Mouse (Mus musculus): ENCODE results near the gene Exoc5. TPM values are rescaled to one million over a fixed set of nuclear protein-coding genes. Genes with fewer than 3 reads are reported as not detected.

Exoc5 gene
- polyA plus RNA-seq, 1 experiment from 2014 or later: 47.0 TPM

- H3K4me1 ChIP-seq (replicated peaks; ENCODE audit: control insufficient read depth, insufficient read depth, low read length): no peaks in the 10 kb centered on the region; the same call in 1 of the 2 replicates
- H3K4me2 ChIP-seq (ENCODE audit: low read length): no peak overlapping the region
- no peak overlapping the region for H3K4me3 ChIP-seq (ENCODE audit: low read depth, low read length)
- H3K27me3 ChIP-seq (replicated peaks; ENCODE audit: control insufficient read depth, insufficient read depth, low read length): no peaks in the 10 kb centered on the region
- no peak overlapping the region for H3K9ac ChIP-seq (ENCODE audit: low read length)
- no peaks in the 10 kb centered on the region for H3K9me3 ChIP-seq (ENCODE audit: control insufficient read depth, low read length)
- peaks cover 19% of the 10 kb centered on the region for H3K36me3 ChIP-seq (ENCODE audit: control insufficient read depth, insufficient read depth, low read length)
- DNase-seq (ENCODE audit: low spot score): no peak
- H3K27ac ChIP-seq (ENCODE audit: low read depth): no peak overlapping the region
- ATAC-seq (replicated peaks; ENCODE audit: low FRiP score, low TSS enrichment, low read depth): no peak
- 75% methylated on average over 2 of the region's 2 CpGs for WGBS
These were observed 7.9 kb upstream of the Exoc5 start for GRCm38 (mm10) chr14:49074361-49074760.

DNA sequence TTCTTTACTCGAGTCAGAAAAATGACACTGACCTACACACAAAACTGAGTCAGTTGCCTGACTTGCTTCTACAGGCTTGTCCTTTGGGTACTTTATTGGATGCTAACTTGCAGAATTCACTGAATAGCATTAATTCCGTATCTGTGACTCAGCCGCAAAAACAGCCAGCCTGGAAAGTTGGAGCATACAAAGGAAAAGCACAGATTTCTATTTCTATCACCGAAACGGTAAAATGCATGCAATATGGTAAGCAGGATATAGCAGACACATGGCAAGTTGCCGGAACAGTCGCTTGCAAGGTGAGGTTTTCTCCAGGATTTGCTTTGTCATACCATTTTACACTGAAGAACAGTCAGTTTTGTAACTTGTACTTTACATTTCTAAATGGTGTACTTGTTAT is 7.4 kb upstream of the Exoc5 start:
- no peak overlapping the region for H3K4me3 ChIP-seq (ENCODE audit: low read depth, low read length)
- H3K9me3 ChIP-seq (ENCODE audit: control insufficient read depth, low read length): no peaks in the 10 kb centered on the region
- WGBS: 96% methylated on average over 7 of the region's 7 CpGs
- no peak for DNase-seq (ENCODE audit: low spot score)
- ATAC-seq (replicated peaks; ENCODE audit: low FRiP score, low TSS enrichment, low read depth): no peak
- no peak overlapping the region for H3K27ac ChIP-seq (ENCODE audit: low read depth)
- peaks cover 19% of the 10 kb centered on the region for H3K36me3 ChIP-seq (ENCODE audit: control insufficient read depth, insufficient read depth, low read length)
- no peaks in the 10 kb centered on the region for H3K27me3 ChIP-seq (replicated peaks; ENCODE audit: control insufficient read depth, insufficient read depth, low read length)
- H3K9ac ChIP-seq (ENCODE audit: low read length): no peak overlapping the region
- no peaks in the 10 kb centered on the region; the same call in 1 of the 2 replicates for H3K4me1 ChIP-seq (replicated peaks; ENCODE audit: control insufficient read depth, insufficient read depth, low read length)
- no peak overlapping the region for H3K4me2 ChIP-seq (ENCODE audit: low read length)

DNA sequence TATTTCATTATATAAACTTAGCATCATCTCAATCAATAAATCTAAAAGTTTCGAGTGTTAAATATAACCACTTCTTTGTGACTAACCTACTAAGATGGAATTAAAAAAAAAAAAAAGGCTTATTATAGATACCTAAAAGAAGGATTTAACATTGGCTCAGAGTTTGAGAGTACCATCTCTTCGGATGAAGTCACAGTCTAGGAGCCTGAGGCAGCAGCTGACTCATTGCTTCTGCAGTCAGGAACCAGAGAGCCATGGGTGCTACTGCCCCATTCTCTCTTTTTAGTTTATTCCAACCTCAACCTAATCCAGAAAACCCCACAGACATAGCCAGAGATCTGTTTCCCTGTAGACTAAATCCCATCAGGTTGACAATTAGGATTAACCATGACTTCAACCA is 6.4 kb upstream of the Exoc5 start:
- H3K4me3 ChIP-seq (ENCODE audit: low read depth, low read length): no peak overlapping the region
- H3K36me3 ChIP-seq (ENCODE audit: control insufficient read depth, insufficient read depth, low read length): peaks cover 19% of the 10 kb centered on the region
- ATAC-seq (replicated peaks; ENCODE audit: low FRiP score, low TSS enrichment, low read depth): no peak

DNA sequence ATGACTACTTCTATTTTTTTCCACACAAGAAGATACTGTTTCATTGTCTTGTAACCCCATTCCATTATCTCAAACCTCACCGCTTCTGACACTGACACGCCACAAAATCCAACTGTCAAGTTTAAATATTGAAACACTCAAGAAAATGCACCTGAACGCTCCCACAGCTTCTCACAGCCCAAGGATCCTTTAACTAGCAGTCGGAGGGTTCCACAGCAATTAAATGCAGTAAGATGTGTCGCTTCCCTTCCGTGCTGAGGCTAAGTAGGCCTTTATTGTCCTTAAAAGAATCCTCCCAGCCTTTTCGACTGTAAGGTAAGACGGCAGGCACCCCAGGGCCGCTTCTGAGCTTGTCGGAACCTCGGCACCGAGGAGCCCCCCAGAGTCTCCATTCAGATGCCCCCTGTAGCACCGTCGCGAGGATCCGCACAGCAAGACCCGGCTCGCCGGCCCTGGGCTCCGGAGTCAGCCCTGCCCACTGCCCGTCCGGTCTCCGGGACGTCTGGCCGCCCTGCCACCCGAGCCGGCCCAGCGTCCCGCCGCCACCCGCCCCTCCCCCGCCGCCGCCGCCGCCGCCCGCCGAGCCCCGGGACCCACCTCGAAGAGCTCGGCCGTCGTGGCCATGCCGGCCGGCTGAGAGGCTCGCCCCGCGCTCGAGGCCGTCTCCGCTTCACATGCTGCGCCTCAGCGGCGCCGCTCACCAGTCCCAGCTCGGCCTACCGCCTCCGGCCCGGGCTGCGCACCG is 752 bp downstream of the Exoc5 start, which contains the start of gene Ap5m1:
Gene Ap5m1, plus strand, starts transcription at position 569 of the 745 bp plus-strand sequence.
- H3K27ac ChIP-seq (ENCODE audit: low read depth): peak within 1 kb of the TSS; percentile 95
- under 1% methylated on average over 25 of the region's 62 CpGs for WGBS
- H3K4me2 ChIP-seq (ENCODE audit: low read length): peak within 1 kb of the TSS; percentile 80
- peak within 1 kb of the TSS; percentile 74 for H3K9ac ChIP-seq (ENCODE audit: low read length)
- H3K27me3 ChIP-seq (replicated peaks; ENCODE audit: control insufficient read depth, insufficient read depth, low read length): no peaks in the 10 kb centered on the region
- ATAC-seq (replicated peaks; ENCODE audit: low FRiP score, low TSS enrichment, low read depth) (peak; percentile 85), DNase-seq (ENCODE audit: low spot score) (no peak)
- no peaks in the 10 kb centered on the region for H3K9me3 ChIP-seq (ENCODE audit: control insufficient read depth, low read length)
- H3K4me3 ChIP-seq (ENCODE audit: low read depth, low read length): peak within 1 kb of the TSS; percentile 70
- H3K36me3 ChIP-seq (ENCODE audit: control insufficient read depth, insufficient read depth, low read length): no peaks in the 10 kb centered on the region
- H3K4me1 ChIP-seq (replicated peaks; ENCODE audit: control insufficient read depth, insufficient read depth, low read length): peaks cover 16% of the 10 kb centered on the region

More for the DNA sequence above, 6.4 kb upstream of the Exoc5 start:
- no peak overlapping the region for H3K9ac ChIP-seq (ENCODE audit: low read length)
- DNase-seq (ENCODE audit: low spot score): no peak
- no peaks in the 10 kb centered on the region for H3K27me3 ChIP-seq (replicated peaks; ENCODE audit: control insufficient read depth, insufficient read depth, low read length)
- no peak overlapping the region for H3K27ac ChIP-seq (ENCODE audit: low read depth)
- peaks cover 2% of the 10 kb centered on the region; the same call in 1 of the 2 replicates for H3K4me1 ChIP-seq (replicated peaks; ENCODE audit: control insufficient read depth, insufficient read depth, low read length)
- no peak overlapping the region for H3K4me2 ChIP-seq (ENCODE audit: low read length)
- 91% methylated on average over 2 of the region's 2 CpGs for WGBS
- H3K9me3 ChIP-seq (ENCODE audit: control insufficient read depth, low read length): no peaks in the 10 kb centered on the region

- peaks cover 16% of the 10 kb centered on the region for H3K4me1 ChIP-seq (replicated peaks; ENCODE audit: control insufficient read depth, insufficient read depth, low read length)
- H3K9ac ChIP-seq (ENCODE audit: low read length): no peak overlapping the region
- WGBS: 63% methylated on average over 2 of the region's 2 CpGs
- no peaks in the 10 kb centered on the region for H3K27me3 ChIP-seq (replicated peaks; ENCODE audit: control insufficient read depth, insufficient read depth, low read length)
- H3K9me3 ChIP-seq (ENCODE audit: control insufficient read depth, low read length): no peaks in the 10 kb centered on the region
- H3K4me2 ChIP-seq (ENCODE audit: low read length): no peak overlapping the region; the same call in 1 of the 2 replicates
- no peak overlapping the region for H3K4me3 ChIP-seq (ENCODE audit: low read depth, low read length)
- DNase-seq (ENCODE audit: low spot score) (no peak), ATAC-seq (replicated peaks; ENCODE audit: low FRiP score, low TSS enrichment, low read depth) (no peak)
- H3K36me3 ChIP-seq (ENCODE audit: control insufficient read depth, insufficient read depth, low read length): no peaks in the 10 kb centered on the region
- no peak overlapping the region for H3K27ac ChIP-seq (ENCODE audit: low read depth)
These were observed 2.6 kb downstream of the Exoc5 start for GRCm38 (mm10) chr14:49063838-49064237.

GRCm38 (mm10) chr14:49049492-49049891 is 17.0 kb downstream of the Exoc5 start:
- no peak overlapping the region for H3K4me2 ChIP-seq (ENCODE audit: low read length)
- H3K9me3 ChIP-seq (ENCODE audit: control insufficient read depth, low read length): no peaks in the 10 kb centered on the region
- ATAC-seq (replicated peaks; ENCODE audit: low FRiP score, low TSS enrichment, low read depth) (no peak), DNase-seq (ENCODE audit: low spot score) (no peak)
- no peak overlapping the region for H3K9ac ChIP-seq (ENCODE audit: low read length)
- peaks cover 16% of the 10 kb centered on the region for H3K36me3 ChIP-seq (ENCODE audit: control insufficient read depth, insufficient read depth, low read length)
- H3K27me3 ChIP-seq (replicated peaks; ENCODE audit: control insufficient read depth, insufficient read depth, low read length): no peaks in the 10 kb centered on the region
- H3K4me3 ChIP-seq (ENCODE audit: low read depth, low read length): no peak overlapping the region
- H3K4me1 ChIP-seq (replicated peaks; ENCODE audit: control insufficient read depth, insufficient read depth, low read length): no peaks in the 10 kb centered on the region
- H3K27ac ChIP-seq (ENCODE audit: low read depth): no peak overlapping the region

GRCm38 (mm10) chr14:49045610-49046009 is 20.8 kb downstream of the Exoc5 start:
- Histone ChIP-seq H3K4me3 (ENCODE audit: low read depth, low read length) (no peak overlapping the region), H3K36me3 (ENCODE audit: control insufficient read depth, insufficient read depth, low read length) (peaks cover 8% of the 10 kb centered on the region; the same call in 1 of the 2 replicates), H3K9ac (ENCODE audit: low read length) (no peak overlapping the region), H3K27me3 (replicated peaks; ENCODE audit: control insufficient read depth, insufficient read depth, low read length) (no peaks in the 10 kb centered on the region), H3K9me3 (ENCODE audit: control insufficient read depth, low read length) (no peaks in the 10 kb centered on the region), H3K4me1 (replicated peaks; ENCODE audit: control insufficient read depth, insufficient read depth, low read length) (no peaks in the 10 kb centered on the region), H3K27ac (ENCODE audit: low read depth) (no peak overlapping the region), H3K4me2 (ENCODE audit: low read length) (no peak overlapping the region)
- DNase-seq (ENCODE audit: low spot score): no peak
- 90% methylated on average over 4 of the region's 4 CpGs for WGBS
- ATAC-seq (replicated peaks; ENCODE audit: low FRiP score, low TSS enrichment, low read depth): no peak

DNA sequence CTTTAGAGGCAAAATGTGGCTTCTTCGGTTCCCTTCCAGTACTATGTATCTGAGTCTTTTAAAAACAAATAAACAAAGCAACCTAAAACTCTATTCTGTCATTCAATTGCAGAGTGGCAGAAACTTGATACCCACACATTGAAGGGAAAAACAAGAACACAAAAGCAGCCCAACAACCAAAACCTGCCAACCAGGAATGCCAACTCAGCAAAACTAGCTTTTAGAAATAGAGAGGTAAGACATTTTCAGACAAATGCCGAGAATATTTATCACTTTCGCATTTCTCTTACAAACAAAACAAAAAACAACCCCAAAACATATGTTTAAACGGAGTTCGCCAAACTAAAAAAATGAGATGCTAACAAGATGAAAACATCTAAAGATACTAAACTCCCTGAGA is 37.5 kb downstream of the Exoc5 start:
- H3K27ac ChIP-seq (ENCODE audit: low read depth): no peak overlapping the region
- peaks cover 21% of the 10 kb centered on the region for H3K36me3 ChIP-seq (ENCODE audit: control insufficient read depth, insufficient read depth, low read length)

More for the DNA sequence above, 37.5 kb downstream of the Exoc5 start:
- H3K4me1 ChIP-seq (replicated peaks; ENCODE audit: control insufficient read depth, insufficient read depth, low read length): no peaks in the 10 kb centered on the region
- DNase-seq (ENCODE audit: low spot score) (no peak), ATAC-seq (replicated peaks; ENCODE audit: low FRiP score, low TSS enrichment, low read depth) (no peak)
- H3K9ac ChIP-seq (ENCODE audit: low read length): no peak overlapping the region
- no peak overlapping the region for H3K4me3 ChIP-seq (ENCODE audit: low read depth, low read length)
- H3K9me3 ChIP-seq (ENCODE audit: control insufficient read depth, low read length): peaks cover 2% of the 10 kb centered on the region; the same call in 1 of the 2 replicates
- no peak overlapping the region for H3K4me2 ChIP-seq (ENCODE audit: low read length)
- 92% methylated on average over 5 of the region's 5 CpGs for WGBS
- H3K27me3 ChIP-seq (replicated peaks; ENCODE audit: control insufficient read depth, insufficient read depth, low read length): no peaks in the 10 kb centered on the region

All from intestine, embryonic 14.5 days (tissue).